Mouse (Mus musculus) stomach, embryonic 16.5 days (tissue): Measurements from ENCODE around the gene Arhgap29. TPM values are rescaled to one million over a fixed set of nuclear protein-coding genes. Genes with fewer than 3 reads are reported as not detected.

Experiments
- ATAC-seq: fragments of 200-750 bp; cut with Nextera tagmentation; 2 replicates; pipeline ENCODE4 v1.8.0; 2017; ENCODE audit warnings: moderate number of reproducible peaks, moderate TSS enrichment; ENCODE audit not compliant: insufficient read depth, low FRiP score
- H3K27ac ChIP-seq: fragments of 300-500 bp; sonication (generic); 2 replicates; pipeline ENCODE4 v1.5.1; 2014; ENCODE audit warnings: low read length
- H3K27me3 ChIP-seq: fragments of 300-500 bp; sonication (generic); 2 replicates; pipeline ENCODE4 v1.6.1; 2014; ENCODE audit warnings: low read length, control low read depth, mixed read lengths; ENCODE audit not compliant: control insufficient read depth, insufficient read depth
- H3K36me3 ChIP-seq: fragments of 300-500 bp; sonication (generic); 2 replicates; pipeline ENCODE4 v1.6.1; 2014; ENCODE audit warnings: low read length; ENCODE audit not compliant: control insufficient read depth, insufficient read depth
- H3K4me1 ChIP-seq: fragments of 300-500 bp; sonication (generic); 2 replicates; pipeline ENCODE4 v1.6.1; 2014; ENCODE audit warnings: low read length, control low read depth, mixed read lengths; ENCODE audit not compliant: control insufficient read depth, insufficient read depth
- H3K4me2 ChIP-seq: fragments of 300-500 bp; sonication (generic); 2 replicates; pipeline ENCODE4 v1.6.1; 2014; ENCODE audit warnings: low read depth, low read length, mixed read lengths
- H3K4me3 ChIP-seq: fragments of 300-500 bp; sonication (generic); replicated peaks from 2 replicates; pipeline ENCODE4 v1.5.1; 2014; ENCODE audit warnings: mild to moderate bottlenecking, low read length
- H3K9ac ChIP-seq: fragments of 300-500 bp; sonication (generic); 2 replicates; pipeline ENCODE4 v1.6.1; 2014; ENCODE audit warnings: low read length
- H3K9me3 ChIP-seq: fragments of 300-500 bp; sonication (generic); replicated peaks from 2 replicates; pipeline ENCODE4 v1.6.1; 2016; ENCODE audit warnings: low read length, control low read depth; ENCODE audit not compliant: control insufficient read depth
- WGBS: fragments of 180-500 bp; shearing (Covaris S2); extraction: QIAGEN DNeasy Blood & Tissue Kit; methylation state at CpG from one replicate; pipeline ENCODE4 v1.1.7; 2014; 5-methylcytosine and 5-hydroxymethylcytosine counted together
- polyA plus RNA-seq: library from polyadenylated mRNA; unstranded; fragments of >200 nt; fragmentation: Nextera tagmentation; extraction: Ambion mirVana; gene quantifications from 2 replicates; pipeline ENCODE4 v1.2.1, GENCODE M21; 2015

The Arhgap29 gene
- polyA plus RNA-seq, 1 experiment from 2014 or later: 50.7 TPM

DNA sequence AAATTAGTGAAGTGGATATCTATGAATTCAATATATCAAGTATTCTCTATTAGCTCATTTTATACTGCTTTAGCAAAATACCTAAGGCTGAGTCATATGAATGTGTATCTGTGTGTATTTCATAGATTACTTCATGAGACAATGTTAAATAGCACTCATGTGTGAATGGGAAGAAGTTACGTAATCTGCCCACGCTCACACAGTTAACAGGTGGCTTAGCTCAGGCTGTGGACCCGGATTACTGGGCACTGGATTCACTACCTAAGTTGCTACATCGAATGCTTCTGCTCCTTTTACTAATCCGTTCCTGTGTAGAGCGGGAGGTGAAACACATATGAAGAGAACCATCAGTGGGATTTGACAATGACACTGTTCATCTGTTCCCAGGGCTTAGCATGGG, 15.3 kb upstream of the Arhgap29 start:
- H3K4me2 ChIP-seq: no peak overlapping the region
- no peak overlapping the region for H3K4me3 ChIP-seq
- no peaks in the 10 kb centered on the region for H3K36me3 ChIP-seq
- 82% methylated on average over 6 of the region's 6 CpGs for WGBS
- H3K9ac ChIP-seq: no peak overlapping the region
- H3K27ac ChIP-seq: no peak overlapping the region
- H3K27me3 ChIP-seq: no peaks in the 10 kb centered on the region
- H3K9me3 ChIP-seq: no peaks in the 10 kb centered on the region
- H3K4me1 ChIP-seq: 0 out of 2 replicates have a peak, but pooled peaks cover 4% of the 10 kb centered on the region
- no peak for ATAC-seq

GRCm38 (mm10) chr3:121939658-121940057, 12.7 kb upstream of the Arhgap29 start:
- H3K27me3 ChIP-seq: no peaks in the 10 kb centered on the region
- H3K9ac ChIP-seq: no peak overlapping the region
- H3K27ac ChIP-seq: no peak overlapping the region
- peaks cover 4% of the 10 kb centered on the region; the same call in 1 of the 2 replicates for H3K4me1 ChIP-seq
- H3K4me2 ChIP-seq: no peak overlapping the region
- ATAC-seq: no peak
- H3K36me3 ChIP-seq: no peaks in the 10 kb centered on the region
- 67% methylated on average over 1 of the region's 1 CpGs for WGBS
- no peak overlapping the region for H3K4me3 ChIP-seq
- H3K9me3 ChIP-seq: no peaks in the 10 kb centered on the region

DNA sequence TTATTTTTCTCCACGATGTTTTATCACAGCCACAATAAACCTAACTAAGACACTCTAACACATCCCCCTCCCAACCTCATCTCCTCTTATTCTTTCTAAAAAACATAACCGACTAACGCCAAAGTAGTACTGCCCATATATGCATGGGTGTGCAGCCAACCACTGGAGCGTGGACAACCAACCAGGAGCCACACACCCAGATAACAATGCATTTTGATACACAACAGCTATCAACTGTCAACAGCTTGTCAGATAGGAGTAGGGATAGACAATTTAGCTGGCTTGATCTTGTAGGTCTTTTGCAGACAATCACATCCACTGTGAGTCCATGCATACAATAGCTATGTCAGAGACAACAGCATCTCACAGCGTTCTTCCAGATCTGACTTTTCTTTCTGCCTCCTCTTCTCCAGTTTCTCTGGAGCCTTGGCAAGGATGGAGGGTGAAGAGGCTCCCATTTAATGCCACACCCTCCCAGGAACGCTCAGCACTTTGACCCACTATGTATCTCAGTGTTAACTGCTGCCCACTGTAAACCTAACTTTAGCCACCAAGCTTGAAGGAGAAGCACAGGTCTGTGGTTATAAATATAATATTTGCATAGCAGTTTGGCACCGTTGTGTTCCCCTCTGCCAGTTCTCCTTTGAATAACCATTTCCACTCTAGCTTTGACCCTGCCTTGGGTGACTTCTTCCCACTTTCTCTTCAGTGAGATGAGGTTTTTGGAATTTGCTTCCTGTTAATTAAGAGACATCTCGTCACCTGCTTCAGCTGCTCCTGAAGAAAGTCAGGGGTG, 12.0 kb upstream of the Arhgap29 start:
- no peak overlapping the region for H3K9ac ChIP-seq
- H3K4me3 ChIP-seq: no peak overlapping the region
- no peaks in the 10 kb centered on the region for H3K9me3 ChIP-seq
- WGBS: 78% methylated on average over 8 of the region's 8 CpGs
- no peak for ATAC-seq
- H3K36me3 ChIP-seq: no peaks in the 10 kb centered on the region
- H3K4me2 ChIP-seq: no peak overlapping the region
- H3K4me1 ChIP-seq: peaks cover 4% of the 10 kb centered on the region; the same call in 1 of the 2 replicates
- H3K27me3 ChIP-seq: no peaks in the 10 kb centered on the region
- no peak overlapping the region for H3K27ac ChIP-seq

GRCm38 (mm10) chr3:121941204-121941745, 11.1 kb upstream of the Arhgap29 start:
- H3K4me3 ChIP-seq: no peak overlapping the region
- no peaks in the 10 kb centered on the region for H3K36me3 ChIP-seq
- ATAC-seq: 0 out of 2 replicates have a peak, but pooled peaks have one; percentile 50
- H3K4me1 ChIP-seq: peaks cover 4% of the 10 kb centered on the region; the same call in 1 of the 2 replicates
- H3K9ac ChIP-seq: no peak overlapping the region
- no peaks in the 10 kb centered on the region for H3K9me3 ChIP-seq
- no peaks in the 10 kb centered on the region for H3K27me3 ChIP-seq
- WGBS: 68% methylated on average over 11 of the region's 11 CpGs
- no peak overlapping the region for H3K27ac ChIP-seq
- no peak overlapping the region for H3K4me2 ChIP-seq

GRCm38 (mm10) chr3:121945957-121946356, 6.4 kb upstream of the Arhgap29 start:
- no peak for ATAC-seq
- no peaks in the 10 kb centered on the region for H3K36me3 ChIP-seq
- H3K27me3 ChIP-seq: no peaks in the 10 kb centered on the region
- no peaks in the 10 kb centered on the region for H3K9me3 ChIP-seq
- no peak overlapping the region for H3K27ac ChIP-seq
- H3K4me2 ChIP-seq: no peak overlapping the region
- 50% methylated on average over 2 of the region's 2 CpGs for WGBS
- H3K9ac ChIP-seq: no peak overlapping the region
- H3K4me1 ChIP-seq: peaks cover 4% of the 10 kb centered on the region; the same call in 1 of the 2 replicates
- no peak overlapping the region for H3K4me3 ChIP-seq

GRCm38 (mm10) chr3:121946765-121947164, 5.6 kb upstream of the Arhgap29 start:
- H3K27me3 ChIP-seq: no peaks in the 10 kb centered on the region
- H3K4me1 ChIP-seq: no peaks in the 10 kb centered on the region; the same call in 1 of the 2 replicates
- H3K9ac ChIP-seq: no peak overlapping the region
- no peak overlapping the region for H3K4me3 ChIP-seq
- no peaks in the 10 kb centered on the region for H3K9me3 ChIP-seq
- no peak; the same call in 1 of the 2 replicates for ATAC-seq
- H3K4me2 ChIP-seq: no peak overlapping the region
- H3K36me3 ChIP-seq: no peaks in the 10 kb centered on the region
- no peak overlapping the region for H3K27ac ChIP-seq

DNA sequence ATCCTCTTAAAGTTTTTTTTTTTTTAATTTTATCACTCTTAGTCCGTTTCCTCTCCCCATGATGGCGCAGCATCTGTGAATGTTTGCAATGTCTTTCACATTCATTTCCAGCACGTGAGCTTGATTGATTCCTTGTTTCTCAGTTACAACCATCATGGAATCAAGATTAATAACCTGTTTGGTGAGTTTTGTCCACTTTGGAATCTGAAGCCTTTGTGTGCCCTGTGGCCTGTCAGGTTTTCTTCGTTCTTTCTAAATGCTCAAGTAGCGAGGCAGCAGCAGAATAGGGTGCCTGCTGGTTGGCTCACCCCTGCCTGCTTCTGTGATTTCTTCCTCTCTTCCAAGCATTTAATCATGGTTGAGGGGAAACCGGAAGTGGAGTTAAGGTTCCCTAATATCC, 2.2 kb upstream of the Arhgap29 start:
- no peaks in the 10 kb centered on the region for H3K4me1 ChIP-seq
- no peaks in the 10 kb centered on the region for H3K27me3 ChIP-seq
- H3K4me2 ChIP-seq: no peak overlapping the region
- no peak overlapping the region for H3K27ac ChIP-seq
- H3K9me3 ChIP-seq: no peaks in the 10 kb centered on the region
- no peak overlapping the region for H3K9ac ChIP-seq
- H3K36me3 ChIP-seq: no peaks in the 10 kb centered on the region
- ATAC-seq: peak; percentile 15; the same call in 1 of the 2 replicates
- WGBS: 33% methylated on average over 6 of the region's 6 CpGs
- H3K4me3 ChIP-seq: no peak overlapping the region

GRCm38 (mm10) chr3:121951116-121951515, 1.2 kb upstream of the Arhgap29 start:
- no peak for ATAC-seq
- no peak overlapping the region for H3K27ac ChIP-seq
- H3K4me1 ChIP-seq: no peaks in the 10 kb centered on the region
- H3K4me2 ChIP-seq: no peak overlapping the region
- no peaks in the 10 kb centered on the region for H3K9me3 ChIP-seq
- H3K27me3 ChIP-seq: no peaks in the 10 kb centered on the region
- no peak overlapping the region for H3K4me3 ChIP-seq
- no peaks in the 10 kb centered on the region for H3K36me3 ChIP-seq
- H3K9ac ChIP-seq: no peak overlapping the region
- WGBS: 72% methylated on average over 2 of the region's 2 CpGs

GRCm38 (mm10) chr3:121953049-121953432, 700 bp downstream of the Arhgap29 start:
- peak overlapping the region; percentile 85 for H3K9ac ChIP-seq
- peak; percentile 95 for ATAC-seq
- no peaks in the 10 kb centered on the region for H3K27me3 ChIP-seq
- peak overlapping the region; percentile 66 for H3K27ac ChIP-seq
- WGBS: under 1% methylated on average over 44 of the region's 44 CpGs
- H3K4me3 ChIP-seq: peak overlapping the region; percentile 80
- no peaks in the 10 kb centered on the region for H3K36me3 ChIP-seq
- H3K9me3 ChIP-seq: no peaks in the 10 kb centered on the region
- peak overlapping the region; percentile 70 for H3K4me2 ChIP-seq
- no peaks in the 10 kb centered on the region for H3K4me1 ChIP-seq
